Mouse (Mus musculus) embryonic facial prominence, embryonic 13.5 days (tissue): Measurements from ENCODE around the gene Adgrg3. TPM values are rescaled to one million over a fixed set of nuclear protein-coding genes. Genes with fewer than 3 reads are reported as not detected.
A peak's percentile ranks its signal among the peaks of the same experiment; 100 is the strongest.

ENCODE experiments used
- ATAC-seq: fragments of 200-750 bp; cut with Nextera tagmentation; 2 replicates; pipeline ENCODE4 v1.8.0; 2017; ENCODE audit warnings: low read depth; ENCODE audit not compliant: insufficient number of reproducible peaks, insufficient read depth, low FRiP score, low TSS enrichment
- H3K27ac ChIP-seq: fragments of 300-500 bp; sonication (generic); 2 replicates; pipeline ENCODE4 v1.5.1; 2015; ENCODE audit warnings: moderate library complexity, mild to moderate bottlenecking, inconsistent platforms
- H3K27me3 ChIP-seq: fragments of 300-500 bp; sonication (generic); 2 replicates; pipeline ENCODE4 v1.6.1; 2015; ENCODE audit warnings: mild to moderate bottlenecking, inconsistent platforms
- H3K36me3 ChIP-seq: fragments of 300-500 bp; sonication (generic); 2 replicates; pipeline ENCODE4 v1.6.1; 2015; ENCODE audit warnings: mild to moderate bottlenecking, inconsistent platforms
- H3K4me1 ChIP-seq: fragments of 300-500 bp; sonication (generic); 2 replicates; pipeline ENCODE4 v1.6.1; 2015; ENCODE audit warnings: inconsistent platforms
- H3K4me2 ChIP-seq: fragments of 300-500 bp; sonication (generic); 2 replicates; pipeline ENCODE4 v1.6.1; 2015; ENCODE audit warnings: moderate library complexity, mild to moderate bottlenecking, inconsistent platforms
- H3K4me3 ChIP-seq: fragments of 300-500 bp; sonication (generic); 2 replicates; pipeline ENCODE4 v1.5.1; 2015; ENCODE audit warnings: mild to moderate bottlenecking, inconsistent platforms
- H3K9ac ChIP-seq: fragments of 300-500 bp; sonication (generic); 2 replicates; pipeline ENCODE4 v1.6.1; 2015; ENCODE audit warnings: mild to moderate bottlenecking, inconsistent platforms
- H3K9me3 ChIP-seq: fragments of 300-500 bp; sonication (generic); 2 replicates; pipeline ENCODE4 v1.6.1; 2016; ENCODE audit warnings: inconsistent platforms
- WGBS: fragments of 180-500 bp; shearing (Covaris S2); methylation state at CpG from one replicate; pipeline ENCODE4 v1.1.7; 2015; ENCODE audit warnings: mixed read lengths; 5-methylcytosine and 5-hydroxymethylcytosine counted together
- polyA plus RNA-seq: library from polyadenylated mRNA; unstranded; fragments of >200 nt; fragmentation: Nextera tagmentation; extraction: Ambion mirVana; gene quantifications from 2 replicates; pipeline ENCODE4 v1.2.1, GENCODE M21; 2015

Gene Adgrg3
- polyA plus RNA-seq, 1 experiment from 2014 or later = 2.8 TPM

DNA sequence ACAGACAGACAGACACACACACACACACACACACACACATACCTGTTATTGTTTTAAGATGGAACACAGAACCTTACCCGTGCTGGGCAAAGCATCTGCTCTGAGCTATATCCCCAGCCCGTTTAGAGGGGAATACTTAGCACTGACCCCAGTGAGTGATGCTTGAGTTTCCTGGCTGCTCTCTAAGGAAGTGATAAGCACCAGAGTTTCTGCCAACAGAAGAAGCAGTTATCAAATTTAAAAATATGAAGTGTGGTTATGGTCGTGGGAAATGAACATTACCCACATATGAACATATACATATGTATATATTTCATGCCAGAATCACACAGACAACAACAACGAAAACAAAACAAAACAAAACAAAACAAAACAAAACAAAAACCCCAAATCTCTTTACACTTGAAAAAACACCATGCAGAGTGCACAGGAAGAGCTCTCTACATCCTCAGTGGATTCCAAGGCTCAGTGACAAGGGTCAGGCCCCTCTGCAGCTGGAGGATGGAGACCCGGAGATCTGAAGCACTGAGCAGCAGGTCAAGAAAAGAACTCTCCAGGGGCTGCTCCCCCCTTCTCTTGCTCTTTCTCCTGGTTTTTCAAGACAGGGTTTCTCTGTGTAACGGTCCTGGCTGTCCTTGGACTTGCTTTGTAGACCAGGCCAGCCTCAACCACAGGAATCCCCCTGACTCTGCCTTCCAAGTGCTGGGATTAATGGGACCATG, 42.5 kb downstream of the Adgrg3 start:
- 72% methylated on average over 6 of the region's 6 CpGs for WGBS
- H3K27ac ChIP-seq = no peak overlapping the region
- H3K9me3 ChIP-seq = no peaks in the 10 kb centered on the region
- no peaks in the 10 kb centered on the region for H3K36me3 ChIP-seq
- H3K27me3 ChIP-seq = no peaks in the 10 kb centered on the region
- no peak overlapping the region for H3K4me3 ChIP-seq
- no peaks in the 10 kb centered on the region for H3K4me1 ChIP-seq
- no peak overlapping the region for H3K9ac ChIP-seq
- no peak for ATAC-seq
- no peak overlapping the region for H3K4me2 ChIP-seq

DNA sequence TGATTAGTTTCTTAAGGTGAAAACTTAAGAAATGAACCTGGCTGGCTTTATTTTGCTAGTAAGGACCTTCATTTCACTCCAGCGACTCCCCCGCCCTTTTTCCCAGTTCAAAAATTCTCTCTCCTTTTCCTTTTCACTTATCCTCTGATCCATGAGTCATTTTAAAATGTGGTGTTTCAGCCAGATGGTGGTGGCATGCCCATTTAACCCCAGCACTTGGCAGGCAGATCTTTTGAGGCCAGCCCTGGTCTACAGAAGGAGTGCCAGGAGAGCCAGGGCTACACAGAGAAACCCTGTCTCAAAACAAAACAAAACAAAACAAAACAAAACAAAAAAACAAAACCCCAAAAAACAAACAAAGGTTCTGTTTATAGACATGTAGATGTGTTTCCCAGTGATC, 47.0 kb downstream of the Adgrg3 start:
- no peak for ATAC-seq
- WGBS = 87% methylated on average over 2 of the region's 2 CpGs
- Histone ChIP-seq H3K36me3 (no peaks in the 10 kb centered on the region), H3K9ac (no peak overlapping the region), H3K27ac (no peak overlapping the region), H3K27me3 (no peaks in the 10 kb centered on the region), H3K4me3 (no peak overlapping the region), H3K9me3 (no peaks in the 10 kb centered on the region), H3K4me1 (no peaks in the 10 kb centered on the region), H3K4me2 (no peak overlapping the region)

DNA sequence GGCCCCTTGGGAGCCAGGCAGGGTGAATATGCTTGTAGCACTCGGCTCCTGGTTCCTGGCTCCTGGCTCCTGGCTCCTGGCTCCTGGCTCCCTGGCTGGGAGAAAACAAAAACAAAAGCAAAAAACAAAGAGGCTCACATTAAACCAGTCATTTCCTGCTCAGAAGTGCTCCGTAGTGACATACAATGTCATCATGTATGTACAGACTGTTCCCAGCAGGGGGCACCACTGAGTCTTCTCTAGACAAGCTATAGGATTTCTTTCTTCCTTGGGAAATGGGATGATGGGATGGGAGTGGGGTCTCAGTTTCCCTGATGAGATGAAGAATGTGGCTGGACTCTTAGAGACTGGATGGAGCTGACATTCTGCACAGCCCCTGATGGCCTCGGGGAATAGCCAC, 50.1 kb downstream of the Adgrg3 start:
- Histone ChIP-seq H3K4me1 (no peaks in the 10 kb centered on the region), H3K27me3 (no peaks in the 10 kb centered on the region), H3K9ac (no peak overlapping the region), H3K4me3 (no peak overlapping the region), H3K4me2 (no peak overlapping the region), H3K27ac (no peak overlapping the region), H3K9me3 (no peaks in the 10 kb centered on the region), H3K36me3 (no peaks in the 10 kb centered on the region)
- WGBS = 40% methylated on average over 3 of the region's 3 CpGs
- 0 out of 2 replicates have a peak, but pooled peaks have one; percentile 3 for ATAC-seq

DNA sequence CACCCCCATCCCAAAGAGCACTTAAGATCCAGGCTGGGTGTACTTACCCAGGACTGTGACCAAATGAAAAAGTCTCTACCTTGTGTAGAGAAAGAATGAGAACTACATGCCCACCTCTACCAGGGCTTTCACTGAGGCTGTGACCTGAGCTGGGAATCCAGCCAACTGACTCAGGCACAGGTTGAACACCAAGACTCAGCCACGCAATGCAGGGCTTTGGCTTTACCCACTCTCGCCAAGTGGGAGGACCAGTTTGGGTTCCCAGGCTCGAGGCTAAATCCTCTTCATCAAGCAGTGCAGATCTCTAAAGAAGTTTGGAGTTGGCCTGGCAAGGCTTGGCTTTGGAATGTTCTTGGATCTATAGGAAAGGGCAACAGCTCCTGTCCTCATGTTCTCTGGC, 58.0 kb downstream of the Adgrg3 start:
- no peaks in the 10 kb centered on the region for H3K36me3 ChIP-seq
- no peak overlapping the region for H3K9ac ChIP-seq
- H3K27me3 ChIP-seq = peaks cover 4% of the 10 kb centered on the region; the same call in 1 of the 2 replicates
- H3K4me3 ChIP-seq = no peak overlapping the region
- WGBS = 72% methylated on average over 3 of the region's 3 CpGs
- no peak for ATAC-seq
- no peaks in the 10 kb centered on the region for H3K4me1 ChIP-seq
- H3K9me3 ChIP-seq = no peaks in the 10 kb centered on the region
- H3K27ac ChIP-seq = no peak overlapping the region
- no peak overlapping the region for H3K4me2 ChIP-seq

DNA sequence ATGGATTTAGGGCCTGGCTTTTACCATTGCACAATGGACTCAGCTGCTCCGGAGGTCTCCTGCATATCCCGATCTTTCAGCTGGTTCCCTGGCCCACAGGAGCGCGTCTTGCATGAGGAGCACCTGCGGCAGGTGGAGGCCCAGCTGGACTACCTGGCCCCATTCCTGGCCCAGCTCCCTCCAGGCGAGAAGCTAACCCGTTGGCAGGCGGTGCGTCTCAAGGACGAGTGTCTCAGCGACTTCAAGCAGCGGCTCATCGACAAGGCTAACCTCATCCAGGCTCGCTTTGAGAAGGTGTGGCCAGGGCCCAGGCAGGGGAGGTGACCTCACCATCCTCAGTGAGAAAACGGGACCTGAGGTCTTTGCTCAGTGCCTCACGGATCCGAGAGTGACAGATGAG, 58.7 kb downstream of the Adgrg3 start:
- Histone ChIP-seq H3K36me3 (no peaks in the 10 kb centered on the region), H3K4me3 (no peak overlapping the region), H3K9ac (no peak overlapping the region), H3K27me3 (peaks cover 4% of the 10 kb centered on the region; the same call in 1 of the 2 replicates), H3K27ac (no peak overlapping the region), H3K4me2 (no peak overlapping the region), H3K4me1 (no peaks in the 10 kb centered on the region), H3K9me3 (no peaks in the 10 kb centered on the region)
- WGBS = 80% methylated on average over 17 of the region's 17 CpGs
- no peak for ATAC-seq

DNA sequence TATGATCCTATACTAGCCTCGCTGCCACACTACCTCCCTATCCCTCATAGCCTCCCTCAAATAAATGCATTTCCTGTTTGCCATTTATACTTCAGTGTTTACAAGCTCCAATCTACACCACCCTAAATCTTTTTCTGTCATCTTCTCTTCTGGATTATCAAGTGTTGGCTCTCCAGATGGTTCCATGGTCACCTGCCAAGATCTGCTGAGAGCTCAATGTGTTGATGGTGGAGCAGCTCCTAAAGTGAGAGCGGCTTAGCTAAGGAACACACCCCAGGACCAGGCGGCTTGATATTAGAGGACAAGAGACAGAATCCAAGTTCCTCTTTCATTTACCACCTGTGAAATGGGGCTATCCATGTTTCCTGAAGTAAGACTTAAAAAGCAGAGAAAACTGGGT, 60.6 kb downstream of the Adgrg3 start:
- Histone ChIP-seq H3K9me3 (no peaks in the 10 kb centered on the region), H3K27ac (no peak overlapping the region), H3K4me2 (no peak overlapping the region), H3K4me3 (no peak overlapping the region), H3K9ac (no peak overlapping the region), H3K4me1 (peaks cover 9% of the 10 kb centered on the region), H3K36me3 (no peaks in the 10 kb centered on the region), H3K27me3 (peaks cover 4% of the 10 kb centered on the region; the same call in 1 of the 2 replicates)
- ATAC-seq = no peak
- WGBS = 76% methylated on average over 3 of the region's 3 CpGs

DNA sequence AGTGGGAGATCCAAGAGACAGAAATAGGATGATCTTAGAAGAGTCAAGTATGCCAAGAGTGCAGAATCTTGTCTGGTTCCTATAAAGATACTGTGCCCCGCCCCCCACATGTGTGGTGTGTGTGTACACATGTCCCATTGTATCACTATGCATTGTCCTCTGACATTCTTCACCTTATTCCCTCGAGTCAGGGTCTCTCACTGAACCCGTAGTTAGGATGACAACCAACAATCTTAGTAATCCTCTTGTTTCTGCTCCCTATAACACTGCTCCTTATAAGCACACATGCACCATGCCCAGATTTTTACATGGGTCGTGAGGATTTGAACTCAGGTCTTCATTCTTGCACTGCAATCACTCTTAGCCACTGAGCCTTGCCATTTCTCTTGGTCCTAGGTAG, 61.8 kb downstream of the Adgrg3 start:
- no peak overlapping the region for H3K27ac ChIP-seq
- peaks cover 4% of the 10 kb centered on the region; the same call in 1 of the 2 replicates for H3K27me3 ChIP-seq
- no peak overlapping the region for H3K4me3 ChIP-seq
- no peak for ATAC-seq
- H3K9me3 ChIP-seq = no peaks in the 10 kb centered on the region
- peaks cover 9% of the 10 kb centered on the region for H3K4me1 ChIP-seq
- H3K9ac ChIP-seq = no peak overlapping the region
- 84% methylated on average over 4 of the region's 4 CpGs for WGBS
- no peak overlapping the region for H3K4me2 ChIP-seq
- H3K36me3 ChIP-seq = peaks cover 7% of the 10 kb centered on the region; the same call in 1 of the 2 replicates

DNA sequence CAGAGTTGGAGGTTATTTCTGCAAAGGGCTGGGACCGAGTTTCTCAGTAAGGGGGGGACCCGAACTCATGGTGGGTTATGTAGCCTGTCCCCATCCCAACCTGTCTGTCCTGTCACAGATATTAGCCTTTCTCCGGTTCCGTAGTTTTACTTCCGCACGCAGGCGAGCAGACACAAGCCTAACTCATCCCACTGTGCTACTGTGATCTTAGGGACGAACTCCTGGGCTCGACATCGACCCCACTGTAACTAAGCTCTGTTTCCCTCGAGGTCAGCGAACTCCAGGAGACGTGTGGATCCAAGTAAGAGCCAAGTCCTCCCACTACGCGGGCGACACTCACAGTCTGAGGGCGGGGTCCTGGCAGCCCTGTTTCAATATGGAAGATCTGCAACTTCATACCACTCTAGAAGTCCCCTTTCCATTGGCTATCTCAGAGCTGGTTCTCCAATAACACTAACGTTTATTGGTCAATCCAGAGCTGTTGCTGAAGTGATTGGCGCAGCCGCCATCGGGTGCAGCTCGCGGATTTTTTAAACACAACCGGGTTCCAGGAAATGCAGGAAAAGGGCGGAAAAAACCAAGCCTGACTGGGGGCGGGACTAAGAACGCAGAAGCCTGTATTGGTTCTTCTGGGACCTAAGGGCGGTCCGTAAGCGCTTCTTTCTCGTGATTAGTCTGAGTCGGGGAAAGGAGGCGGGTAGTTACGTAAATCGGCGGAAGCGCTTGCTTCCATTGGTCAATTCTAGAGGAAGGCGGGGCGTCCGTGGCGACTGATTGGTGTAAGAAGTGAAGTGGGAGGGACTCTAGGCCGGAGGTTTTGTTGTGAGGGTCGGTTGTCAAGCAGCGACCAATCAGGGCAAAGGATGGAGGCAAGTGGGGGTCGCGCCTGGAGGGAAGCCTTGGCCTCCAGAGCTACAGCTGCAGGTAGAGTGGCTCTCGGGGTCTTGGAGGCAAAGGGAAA, 63.2 kb downstream of the Adgrg3 start, which contains the start of gene Katnb1:
Gene Katnb1, plus strand, starts transcription at position 806 of the 961 bp plus-strand sequence.
- Histone ChIP-seq H3K36me3 (peaks cover 20% of the 10 kb centered on the region), H3K27ac (peak within 1 kb of the TSS; percentile 67), H3K9ac (peak within 1 kb of the TSS; percentile 80), H3K4me1 (peaks cover 9% of the 10 kb centered on the region), H3K9me3 (no peaks in the 10 kb centered on the region), H3K4me2 (peak within 1 kb of the TSS; percentile 92), H3K27me3 (peaks cover 4% of the 10 kb centered on the region; the same call in 1 of the 2 replicates), H3K4me3 (peak within 1 kb of the TSS; percentile 83)
- ATAC-seq = peak; percentile 97
- under 1% methylated on average over 47 of the region's 47 CpGs for WGBS

DNA sequence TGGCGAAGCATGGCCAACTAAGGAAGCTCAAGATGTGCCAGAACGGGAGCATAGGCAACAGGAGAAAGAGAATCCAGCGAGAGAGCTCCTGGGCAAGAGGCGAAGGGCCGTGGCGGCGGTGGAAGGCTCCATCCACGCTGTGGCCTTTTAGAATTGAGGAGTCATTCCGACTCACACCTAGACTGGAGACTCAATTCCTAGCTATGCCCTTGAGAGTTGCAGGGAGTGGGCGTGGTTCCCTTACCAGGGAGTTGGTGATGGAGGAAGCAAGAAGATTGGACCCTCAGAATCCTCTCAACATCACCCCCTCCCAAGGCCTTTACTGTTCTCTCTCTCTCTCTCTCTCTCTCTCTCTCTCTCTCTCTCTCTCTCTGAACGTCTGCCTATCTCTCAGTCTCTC, 64.2 kb downstream of the Adgrg3 start:
- WGBS = 8% methylated on average over 11 of the region's 11 CpGs
- Histone ChIP-seq H3K9ac (peak overlapping the region; percentile 80), H3K27ac (peak overlapping the region; percentile 67), H3K4me3 (peak overlapping the region; percentile 83), H3K36me3 (peaks cover 24% of the 10 kb centered on the region), H3K4me2 (peak overlapping the region; percentile 92), H3K27me3 (peaks cover 4% of the 10 kb centered on the region; the same call in 1 of the 2 replicates), H3K4me1 (peaks cover 9% of the 10 kb centered on the region), H3K9me3 (no peaks in the 10 kb centered on the region)
- no peak for ATAC-seq

DNA sequence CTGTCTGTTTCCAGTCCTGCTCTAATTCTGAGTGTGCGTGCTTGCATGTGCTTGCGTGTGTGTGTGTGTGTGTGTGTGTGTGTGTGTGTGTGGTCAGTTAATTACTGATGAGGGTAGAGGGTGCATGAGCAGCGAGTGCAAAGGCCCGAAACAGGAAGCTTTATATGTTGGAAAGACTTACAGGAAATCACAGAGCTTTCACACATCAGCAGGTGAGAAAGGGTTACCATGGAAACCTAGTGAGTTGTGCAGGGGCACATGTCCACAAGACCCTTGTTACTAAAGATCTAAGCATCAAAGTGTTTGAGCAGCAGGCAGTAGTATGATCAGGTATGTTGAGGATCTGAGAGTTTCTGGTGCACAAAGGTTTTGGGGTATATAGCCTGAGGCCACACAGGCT, 66.8 kb downstream of the Adgrg3 start:
- no peaks in the 10 kb centered on the region for H3K27me3 ChIP-seq
- no peak overlapping the region for H3K4me3 ChIP-seq
- peaks cover 46% of the 10 kb centered on the region for H3K36me3 ChIP-seq
- H3K4me2 ChIP-seq = no peak overlapping the region
- H3K9me3 ChIP-seq = no peaks in the 10 kb centered on the region
- H3K4me1 ChIP-seq = peaks cover 9% of the 10 kb centered on the region
- no peak for ATAC-seq
- 86% methylated on average over 4 of the region's 4 CpGs for WGBS
- no peak overlapping the region for H3K9ac ChIP-seq
- no peak overlapping the region for H3K27ac ChIP-seq

DNA sequence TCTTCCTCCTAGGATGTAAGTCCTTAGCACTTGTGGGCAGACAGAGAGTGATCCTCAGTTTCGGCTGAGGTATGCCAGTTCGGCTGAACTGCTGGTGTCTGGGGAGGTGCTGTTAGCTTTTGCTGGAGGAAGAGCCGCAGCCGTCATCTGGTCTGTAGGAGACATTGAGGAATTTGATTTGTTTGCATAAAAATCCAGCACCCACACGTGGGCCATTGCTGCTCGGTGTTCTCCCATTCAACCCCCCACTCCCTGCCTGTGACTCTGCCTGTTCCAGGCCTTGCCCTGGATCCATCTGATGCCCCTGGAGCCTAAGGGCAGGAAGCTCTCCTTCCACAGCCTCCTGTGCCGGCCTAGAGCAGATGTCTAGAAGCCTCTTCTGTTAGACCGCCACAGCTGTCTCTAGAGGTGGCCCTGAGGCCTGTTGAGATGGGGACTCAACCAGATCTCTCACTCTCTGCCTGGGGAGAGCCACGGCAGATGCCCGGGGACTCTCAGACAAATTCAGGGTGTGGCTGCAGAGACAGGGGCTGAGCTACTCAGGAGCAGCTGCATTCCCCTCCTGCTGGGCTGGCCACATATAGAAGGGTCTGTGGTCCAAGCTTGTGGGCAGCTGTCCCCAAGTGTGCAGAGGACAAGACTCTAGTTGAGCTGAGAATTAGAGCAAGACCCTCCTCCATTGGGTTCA, 67.4 kb downstream of the Adgrg3 start:
- Histone ChIP-seq H3K27me3 (no peaks in the 10 kb centered on the region), H3K9ac (no peak overlapping the region), H3K9me3 (no peaks in the 10 kb centered on the region), H3K36me3 (peaks cover 50% of the 10 kb centered on the region), H3K4me3 (no peak overlapping the region), H3K27ac (no peak overlapping the region), H3K4me1 (peaks cover 9% of the 10 kb centered on the region), H3K4me2 (no peak overlapping the region)
- 76% methylated on average over 10 of the region's 10 CpGs for WGBS
- ATAC-seq = no peak
